Mouse (Mus musculus) megakaryocyte, embryonic 14.5 days (primary cell): ENCODE data around the gene Mkrn2. TPM values are rescaled to one million over a fixed set of nuclear protein-coding genes. Genes with fewer than 3 reads are reported as not detected.

ENCODE experiments used
- H3K27me3 ChIP-seq: replicated peaks from 2 replicates; pipeline ENCODE3; 2012; ENCODE audit warnings: inconsistent platforms
- H3K36me3 ChIP-seq: replicated peaks from 2 replicates; pipeline ENCODE3; 2012; ENCODE audit warnings: low read length, inconsistent platforms, mixed read lengths
- H3K4me1 ChIP-seq: 2 replicates; pipeline ENCODE4 v1.6.1; 2012; ENCODE audit warnings: inconsistent platforms
- H3K4me3 ChIP-seq: replicated peaks from 2 replicates; pipeline ENCODE3; 2012; ENCODE audit warnings: moderate library complexity, mild to moderate bottlenecking, inconsistent platforms
- H3K9me3 ChIP-seq: 2 replicates; pipeline ENCODE4 v1.6.1; 2012; ENCODE audit warnings: inconsistent platforms
- FLI1 ChIP-seq: IDR thresholded peaks from 2 replicates; pipeline ENCODE4 v1.6.1; 2012; ENCODE audit warnings: low read length, inconsistent platforms, mixed read lengths
- GATA1 ChIP-seq: IDR thresholded peaks from 3 replicates; pipeline ENCODE4 v1.6.1; 2012; ENCODE audit warnings: mixed read lengths, low read length, inconsistent platforms, borderline replicate concordance
- polyA plus RNA-seq: library from polyadenylated mRNA; stranded (reverse); fragments of >175 nt; gene quantifications from 2 replicates; pipeline ENCODE4 v1.2.3, GENCODE M21; 2012; ENCODE audit warnings: low replicate concordance; ENCODE audit not compliant: insufficient read depth

The Mkrn2 gene
- polyA plus RNA-seq, 1 experiment: 3.1 TPM

GRCm38 (mm10) chr6:115666641-115667040 is 64.9 kb downstream of the Mkrn2 start:
- Histone ChIP-seq H3K36me3 (peaks cover 27% of the 10 kb centered on the region), H3K9me3 (no peaks in the 10 kb centered on the region), H3K4me3 (peak overlapping the region; percentile 12), H3K27me3 (no peaks in the 10 kb centered on the region), H3K4me1 (peaks cover 82% of the 10 kb centered on the region)
- TF ChIP-seq FLI1 (no peak), GATA1 (no peak)

Other genes starting within 250 kb of the Mkrn2 start
- gene Pparg, start 241.0 kb upstream of the Mkrn2 start, polyA plus RNA-seq: 0.79 and 4.3 TPM in 2 replicates
- 3.2 and 5.5 TPM in 2 replicates for gene Tsen2, start 57.2 kb upstream of the Mkrn2 start, polyA plus RNA-seq
- not detected in 2 replicates for gene Mkrn2os, start 9.3 kb upstream of the Mkrn2 start, polyA plus RNA-seq
- 4.2 and 27.8 TPM in 2 replicates for gene Raf1, start 74.7 kb downstream of the Mkrn2 start, polyA plus RNA-seq
- gene Tmem40, start 160.5 kb downstream of the Mkrn2 start, polyA plus RNA-seq: 650 and 2,177 TPM in 2 replicates
- gene Cand2, start 172.6 kb downstream of the Mkrn2 start, polyA plus RNA-seq: 7.0 and 7.1 TPM in 2 replicates
- 500 and 629 TPM in 2 replicates for gene Rpl32, start 206.8 kb downstream of the Mkrn2 start, polyA plus RNA-seq
- not detected in 2 replicates for gene Efcab12, start 236.5 kb downstream of the Mkrn2 start, polyA plus RNA-seq